Mouse (Mus musculus) liver, postnatal 0 days (tissue): Measurements from ENCODE around the gene Wdr24. TPM values are rescaled to one million over a fixed set of nuclear protein-coding genes. Genes with fewer than 3 reads are reported as not detected.
A peak's percentile ranks its signal among the peaks of the same experiment; 100 is the strongest.

ENCODE experiments used
- ATAC-seq: fragments of 200-750 bp; cut with Nextera tagmentation; 2 replicates; pipeline ENCODE4 v1.8.0; 2017; ENCODE audit warnings: mild to moderate bottlenecking, moderate library complexity
- DNase-seq: peaks from one replicate; pipeline ENCODE4 v3.0.0-alpha.2; 2016
- H3K27ac ChIP-seq: fragments of 300-500 bp; sonication (generic); 2 replicates; pipeline ENCODE4 v1.5.1; 2014; ENCODE audit warnings: antibody characterized with exemption, moderate library complexity, mild to moderate bottlenecking, low read depth
- H3K27me3 ChIP-seq: fragments of 300-500 bp; sonication (generic); 2 replicates; pipeline ENCODE4 v1.6.1; 2014; ENCODE audit warnings: low read length, control low read depth, mixed read lengths; ENCODE audit not compliant: insufficient read depth
- H3K36me3 ChIP-seq: fragments of 300-500 bp; sonication (generic); replicated peaks from 2 replicates; pipeline ENCODE4 v1.6.1; 2014; ENCODE audit warnings: mild to moderate bottlenecking, control low read depth, low read length, moderate library complexity, mixed read lengths; ENCODE audit not compliant: insufficient read depth
- H3K4me1 ChIP-seq: fragments of 300-500 bp; sonication (generic); 2 replicates; pipeline ENCODE4 v1.6.1; 2014; ENCODE audit warnings: antibody characterized with exemption, mild to moderate bottlenecking, control low read depth; ENCODE audit not compliant: insufficient read depth
- H3K4me2 ChIP-seq: fragments of 300-500 bp; sonication (generic); 2 replicates; pipeline ENCODE4 v1.6.1; 2014; ENCODE audit warnings: low read depth, mild to moderate bottlenecking, low read length, moderate library complexity, mixed read lengths
- H3K4me3 ChIP-seq: fragments of 300-500 bp; sonication (generic); 2 replicates; pipeline ENCODE4 v1.5.1; 2014; ENCODE audit warnings: low read depth, low read length
- H3K9ac ChIP-seq: fragments of 300-500 bp; sonication (generic); replicated peaks from 2 replicates; pipeline ENCODE4 v1.6.1; 2014; ENCODE audit warnings: mild to moderate bottlenecking, moderate library complexity
- H3K9me3 ChIP-seq: fragments of 300-500 bp; sonication (generic); 2 replicates; pipeline ENCODE4 v1.6.1; 2016; ENCODE audit warnings: mild to moderate bottlenecking, control low read depth, low read length, mixed read lengths
- CTCF ChIP-seq: sonication (generic); IDR thresholded peaks from 2 replicates; pipeline ENCODE4 v1.5.1; 2016; ENCODE audit warnings: antibody characterized with exemption, low read depth
- EP300 ChIP-seq: IDR thresholded peaks from 2 replicates; pipeline ENCODE4 v1.6.1; 2016; ENCODE audit warnings: antibody characterized with exemption, low read depth, mild to moderate bottlenecking
- WGBS: fragments of 180-500 bp; shearing (Covaris S2); extraction: QIAGEN DNeasy Blood & Tissue Kit; methylation state at CpG from one replicate; pipeline ENCODE4 v1.1.7; 2014; ENCODE audit not compliant: insufficient replicate concordance; 5-methylcytosine and 5-hydroxymethylcytosine counted together
- polyA plus RNA-seq: library from polyadenylated mRNA; unstranded; fragments of >200 nt; fragmentation: Nextera tagmentation; extraction: Ambion mirVana; gene quantifications from 2 replicates; pipeline ENCODE4 v1.2.1, GENCODE M21; 2015

The Wdr24 gene
- polyA plus RNA-seq, 1 experiment from 2014 or later = 7.2 TPM

DNA sequence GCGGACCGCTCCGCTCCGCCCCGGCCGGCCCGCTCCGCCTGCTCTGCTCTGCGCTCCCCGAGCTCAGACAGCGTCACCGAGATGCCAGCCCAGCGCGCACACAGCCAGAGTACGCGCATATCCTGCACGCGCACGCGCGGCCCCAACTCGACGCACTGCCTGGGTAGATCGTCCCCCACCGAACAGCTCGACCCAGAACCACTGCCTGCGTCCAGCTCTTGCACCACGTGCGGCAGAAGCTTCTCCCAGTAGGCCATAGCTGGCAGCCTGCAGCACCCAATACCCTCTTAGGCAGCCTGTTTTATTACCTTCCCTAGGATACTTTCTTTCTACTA is 13.6 kb downstream of the Wdr24 start, which contains the start of gene Rhbdl1:
Gene Rhbdl1 (minus strand): TSS at position 220 of the 335 bp plus-strand sequence.
- DNase-seq (peak; percentile 69), ATAC-seq (no peak)
- H3K36me3 ChIP-seq = peaks cover 38% of the 10 kb centered on the region
- H3K27me3 ChIP-seq = no peaks in the 10 kb centered on the region
- WGBS = 5% methylated on average over 20 of the region's 29 CpGs
- peak within 1 kb of the TSS; percentile 21; the same call in 1 of the 2 replicates for H3K4me3 ChIP-seq
- no peaks in the 10 kb centered on the region for H3K9me3 ChIP-seq
- no peak within 1 kb of the TSS for H3K27ac ChIP-seq
- TF ChIP-seq EP300 (no peak), CTCF (no peak)
- peak within 1 kb of the TSS; percentile 76 for H3K4me2 ChIP-seq
- peak within 1 kb of the TSS; percentile 47; the same call in 1 of the 2 replicates for H3K9ac ChIP-seq
- peaks cover 44% of the 10 kb centered on the region for H3K4me1 ChIP-seq

DNA sequence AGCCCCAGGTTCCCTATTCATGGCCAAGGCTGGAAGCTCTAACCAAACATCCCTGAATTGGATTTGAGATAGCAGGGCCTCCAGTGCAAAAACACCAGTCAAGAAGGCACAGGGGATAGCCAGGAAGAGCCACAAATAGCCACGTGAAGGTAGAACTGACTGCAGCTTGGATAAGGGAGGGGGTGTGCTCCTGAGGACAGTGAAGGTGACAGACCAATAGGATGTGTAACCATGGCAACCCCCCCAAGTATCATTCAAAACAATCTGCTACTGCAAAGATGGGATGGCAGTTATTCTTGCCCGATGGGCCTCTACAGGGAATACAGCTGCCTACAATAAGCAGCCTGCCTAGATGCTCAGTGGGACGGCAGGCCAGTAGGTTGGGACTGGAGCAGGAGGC is 14.1 kb downstream of the Wdr24 start:
- H3K27ac ChIP-seq = no peak overlapping the region
- peaks cover 43% of the 10 kb centered on the region for H3K36me3 ChIP-seq

DNA sequence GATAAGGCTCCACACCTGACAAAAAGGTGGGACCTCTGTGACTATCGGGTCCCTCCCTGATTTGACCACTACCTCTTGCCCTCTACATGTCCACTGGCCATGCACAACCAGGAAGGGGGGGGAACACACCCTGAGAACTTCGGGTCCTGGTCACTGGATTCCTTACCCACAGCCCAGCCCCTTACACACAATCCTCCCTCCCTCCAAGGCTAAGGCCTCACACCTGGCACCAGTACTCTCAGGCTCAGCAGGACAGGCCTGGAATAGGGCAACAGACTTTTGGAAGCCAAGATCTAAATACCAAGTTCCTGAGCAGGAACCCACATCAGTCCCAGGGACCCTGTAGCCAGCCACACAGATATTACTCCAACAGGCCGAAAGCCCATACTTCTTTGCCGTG is 15.5 kb downstream of the Wdr24 start:
- H3K36me3 ChIP-seq = peaks cover 44% of the 10 kb centered on the region
- peaks cover 48% of the 10 kb centered on the region for H3K4me1 ChIP-seq
- H3K27ac ChIP-seq = peak overlapping the region; percentile 82
- TF ChIP-seq EP300 = no peak
- no peak overlapping the region for H3K4me3 ChIP-seq
- no peak overlapping the region for H3K9ac ChIP-seq
- no peaks in the 10 kb centered on the region for H3K9me3 ChIP-seq
- DNase-seq (no peak), ATAC-seq (no peak)
- no peak overlapping the region for H3K4me2 ChIP-seq
- no peaks in the 10 kb centered on the region for H3K27me3 ChIP-seq
- WGBS = 79% methylated on average over 4 of the region's 4 CpGs

More for the DNA sequence above, 14.1 kb downstream of the Wdr24 start:
- Histone ChIP-seq H3K9me3 (no peaks in the 10 kb centered on the region), H3K4me3 (no peak overlapping the region), H3K9ac (no peak overlapping the region), H3K4me2 (peak overlapping the region; percentile 76; the same call in 1 of the 2 replicates), H3K27me3 (no peaks in the 10 kb centered on the region), H3K4me1 (peaks cover 42% of the 10 kb centered on the region)
- TF ChIP-seq EP300 = no peak
- TF ChIP-seq CTCF = no peak
- DNase-seq (no peak), ATAC-seq (no peak)
- WGBS = 42% methylated on average over 3 of the region's 3 CpGs

DNA sequence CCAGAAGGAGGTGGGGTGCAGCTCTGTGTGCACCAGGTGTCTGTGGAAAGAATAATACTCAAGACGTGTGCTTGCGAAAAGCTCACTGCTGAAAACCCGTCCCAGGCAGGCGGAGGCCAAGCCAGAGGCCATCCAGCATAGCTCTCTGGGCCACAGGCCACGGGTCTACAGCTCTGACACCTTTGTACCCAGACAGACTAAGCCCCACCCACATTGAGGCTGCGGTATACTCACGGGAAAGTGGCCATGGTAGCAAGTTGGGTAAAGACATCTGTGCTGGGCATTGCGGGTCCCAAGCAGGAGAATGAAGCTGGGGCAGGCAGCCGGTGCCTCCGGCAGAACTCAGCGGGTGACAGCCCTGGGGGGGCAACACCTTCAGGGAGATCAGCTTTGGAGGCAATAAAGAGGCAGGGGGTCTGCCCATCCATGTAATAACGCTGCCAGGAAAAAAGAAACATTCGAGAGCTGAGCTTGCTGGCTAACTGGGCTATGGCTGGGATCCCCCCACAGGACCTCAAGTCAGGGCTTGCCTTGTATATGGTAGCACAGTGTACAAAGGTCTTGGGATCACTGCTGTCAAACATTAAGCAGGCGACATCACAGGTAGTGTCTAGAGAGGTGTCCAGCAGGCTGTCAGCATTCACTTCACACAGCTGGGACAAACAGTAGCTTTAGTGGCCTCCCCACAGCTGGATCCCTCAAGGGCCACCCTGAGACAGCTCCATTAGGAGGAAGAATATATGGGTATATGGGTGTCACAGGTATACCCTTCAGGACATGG is 16.2 kb downstream of the Wdr24 start:
- Histone ChIP-seq H3K4me2 (0 out of 2 replicates have a peak overlapping the region, but pooled peaks have one; percentile 38), H3K36me3 (peaks cover 44% of the 10 kb centered on the region), H3K9ac (no peak overlapping the region), H3K27ac (peak overlapping the region; percentile 82), H3K9me3 (no peaks in the 10 kb centered on the region), H3K4me1 (peaks cover 43% of the 10 kb centered on the region), H3K4me3 (no peak overlapping the region), H3K27me3 (no peaks in the 10 kb centered on the region)
- peak; percentile 67 for ATAC-seq
- TF ChIP-seq CTCF (no peak), EP300 (no peak)
- DNase-seq = no peak
- WGBS = 70% methylated on average over 14 of the region's 14 CpGs

DNA sequence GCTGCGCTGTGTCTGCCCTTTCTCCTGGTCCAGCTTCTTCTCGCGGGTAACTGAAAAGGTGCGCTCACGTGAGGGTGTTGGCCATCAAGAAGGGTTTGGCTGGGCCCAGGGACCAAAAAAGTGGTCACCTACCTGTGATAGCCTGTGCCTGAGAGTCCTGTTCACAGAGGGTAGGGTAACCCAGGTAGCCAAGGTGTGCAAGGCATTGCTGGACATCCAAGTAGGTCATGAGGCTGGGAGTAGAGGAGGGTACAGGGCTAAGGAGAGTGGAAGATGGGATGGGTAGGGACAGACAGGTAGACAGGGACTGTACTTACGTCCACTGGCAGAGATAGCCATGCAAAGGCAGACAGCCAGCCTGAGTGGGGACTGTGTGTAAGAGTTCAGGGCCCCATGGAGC is 17.1 kb downstream of the Wdr24 start:
- Histone ChIP-seq H3K27ac (no peak overlapping the region), H3K4me1 (peaks cover 39% of the 10 kb centered on the region), H3K9ac (no peak overlapping the region), H3K9me3 (no peaks in the 10 kb centered on the region), H3K36me3 (peaks cover 44% of the 10 kb centered on the region), H3K4me3 (no peak overlapping the region), H3K4me2 (no peak overlapping the region), H3K27me3 (no peaks in the 10 kb centered on the region)
- ATAC-seq (no peak), DNase-seq (no peak)
- no peak for TF ChIP-seq CTCF
- no peak for TF ChIP-seq EP300
- 91% methylated on average over 6 of the region's 6 CpGs for WGBS

DNA sequence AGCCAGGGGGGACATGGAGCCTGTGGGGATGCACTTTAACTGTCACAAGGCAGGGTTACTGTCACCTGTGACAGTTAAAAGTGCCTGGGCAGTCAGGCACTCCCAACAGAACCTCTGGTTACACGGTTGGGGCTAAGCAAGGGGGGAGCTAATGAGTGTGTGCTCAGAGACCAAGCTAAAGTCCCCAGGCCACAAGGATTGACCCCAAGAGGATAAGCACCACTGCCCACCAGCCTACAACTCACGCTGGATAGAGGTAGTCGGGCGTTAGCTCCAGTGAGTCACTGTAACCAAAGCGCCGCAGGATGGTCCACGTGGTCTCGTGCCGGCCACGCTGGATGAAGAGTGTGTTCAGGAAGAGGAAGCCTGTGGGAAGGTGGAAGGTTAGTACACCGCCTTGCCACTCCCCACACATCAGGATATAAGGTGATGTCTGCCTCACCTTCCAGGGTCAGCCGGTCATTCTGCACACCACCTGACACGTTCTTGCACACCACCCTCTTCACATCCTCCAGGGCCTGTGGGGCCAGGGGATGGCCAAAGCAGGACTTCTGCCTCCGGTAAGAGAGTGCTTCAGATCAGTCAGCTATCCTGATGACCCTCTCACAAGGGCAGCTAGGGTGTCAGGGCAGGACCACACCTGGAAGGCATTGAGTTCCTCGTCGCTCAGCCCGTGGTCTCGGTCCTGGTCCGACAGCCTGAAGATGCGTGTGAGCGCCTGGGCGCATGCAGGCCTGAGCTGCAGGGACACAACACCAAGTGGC is 17.9 kb downstream of the Wdr24 start, which contains the start of gene Gm20683:
Gene Gm20683 (minus strand): TSS at position 647 of the 764 bp plus-strand sequence.
- H3K4me1 ChIP-seq = peaks cover 35% of the 10 kb centered on the region
- 93% methylated on average over 22 of the region's 22 CpGs for WGBS
- no peak for DNase-seq
- no peak within 1 kb of the TSS for H3K9ac ChIP-seq
- TF ChIP-seq CTCF (no peak), EP300 (no peak)
- no peak for ATAC-seq
- no peak within 1 kb of the TSS for H3K4me3 ChIP-seq
- H3K27me3 ChIP-seq = no peaks in the 10 kb centered on the region
- no peak within 1 kb of the TSS for H3K27ac ChIP-seq
- no peak within 1 kb of the TSS for H3K4me2 ChIP-seq
- no peaks in the 10 kb centered on the region for H3K9me3 ChIP-seq
- H3K36me3 ChIP-seq = peaks cover 44% of the 10 kb centered on the region
